Mouse (Mus musculus) megakaryocyte, embryonic 14.5 days (primary cell): ENCODE results near the gene Kansl3. TPM values are rescaled to one million over a fixed set of nuclear protein-coding genes. Genes with fewer than 3 reads are reported as not detected.

Experiments
- H3K27me3 ChIP-seq: replicated peaks from 2 replicates; pipeline ENCODE3; 2012; ENCODE audit warnings: inconsistent platforms
- H3K36me3 ChIP-seq: replicated peaks from 2 replicates; pipeline ENCODE3; 2012; ENCODE audit warnings: low read length, inconsistent platforms, mixed read lengths
- H3K4me1 ChIP-seq: 2 replicates; pipeline ENCODE4 v1.6.1; 2012; ENCODE audit warnings: inconsistent platforms
- H3K4me3 ChIP-seq: replicated peaks from 2 replicates; pipeline ENCODE3; 2012; ENCODE audit warnings: moderate library complexity, mild to moderate bottlenecking, inconsistent platforms
- H3K9me3 ChIP-seq: 2 replicates; pipeline ENCODE4 v1.6.1; 2012; ENCODE audit warnings: inconsistent platforms
- FLI1 ChIP-seq: IDR thresholded peaks from 2 replicates; pipeline ENCODE4 v1.6.1; 2012; ENCODE audit warnings: low read length, inconsistent platforms, mixed read lengths
- GATA1 ChIP-seq: IDR thresholded peaks from 3 replicates; pipeline ENCODE4 v1.6.1; 2012; ENCODE audit warnings: mixed read lengths, low read length, inconsistent platforms, borderline replicate concordance
- polyA plus RNA-seq: library from polyadenylated mRNA; stranded (reverse); fragments of >175 nt; gene quantifications from 2 replicates; pipeline ENCODE4 v1.2.3, GENCODE M21; 2012; ENCODE audit warnings: low replicate concordance; ENCODE audit not compliant: insufficient read depth

Kansl3 gene
- polyA plus RNA-seq, 1 experiment: 5.8 TPM

- Histone ChIP-seq H3K27me3 (peaks cover 89% of the 10 kb centered on the region), H3K9me3 (peaks cover 2% of the 10 kb centered on the region; the same call in 1 of the 2 replicates), H3K36me3 (no peaks in the 10 kb centered on the region), H3K4me1 (peaks cover 36% of the 10 kb centered on the region), H3K4me3 (no peak overlapping the region)
- no peak for TF ChIP-seq FLI1
- TF ChIP-seq GATA1: no peak
Observed at GRCm38 (mm10) chr1:36306120-36306519, 62.9 kb downstream of the Kansl3 start.

- Histone ChIP-seq H3K36me3 (no peaks in the 10 kb centered on the region), H3K27me3 (peaks cover 90% of the 10 kb centered on the region), H3K9me3 (no peaks in the 10 kb centered on the region), H3K4me3 (no peak overlapping the region), H3K4me1 (peaks cover 33% of the 10 kb centered on the region)
- TF ChIP-seq FLI1 (no peak), GATA1 (no peak)
Observed at GRCm38 (mm10) chr1:36304764-36305163, 64.2 kb downstream of the Kansl3 start.

GRCm38 (mm10) chr1:36303381-36304320 lies 65.3 kb downstream of the Kansl3 start:
- Histone ChIP-seq H3K4me1 (peaks cover 22% of the 10 kb centered on the region), H3K36me3 (no peaks in the 10 kb centered on the region), H3K4me3 (peak overlapping the region; percentile 75), H3K9me3 (no peaks in the 10 kb centered on the region), H3K27me3 (peaks cover 89% of the 10 kb centered on the region)
- TF ChIP-seq GATA1: no peak
- no peak for TF ChIP-seq FLI1

- H3K4me1 ChIP-seq: peaks cover 16% of the 10 kb centered on the region
Observed at GRCm38 (mm10) chr1:36302957-36303356, 66.0 kb downstream of the Kansl3 start.

GRCm38 (mm10) chr1:36302273-36302672 lies 66.7 kb downstream of the Kansl3 start:
- H3K36me3 ChIP-seq: no peaks in the 10 kb centered on the region
- H3K9me3 ChIP-seq: no peaks in the 10 kb centered on the region
- peaks cover 95% of the 10 kb centered on the region for H3K27me3 ChIP-seq
- TF ChIP-seq GATA1 (no peak), FLI1 (no peak)
- no peak overlapping the region for H3K4me3 ChIP-seq
- H3K4me1 ChIP-seq: peaks cover 14% of the 10 kb centered on the region

More at GRCm38 (mm10) chr1:36302957-36303356, 66.0 kb downstream of the Kansl3 start:
- H3K4me3 ChIP-seq: peak overlapping the region; percentile 75
- no peaks in the 10 kb centered on the region for H3K9me3 ChIP-seq
- H3K36me3 ChIP-seq: no peaks in the 10 kb centered on the region
- peaks cover 91% of the 10 kb centered on the region for H3K27me3 ChIP-seq
- TF ChIP-seq GATA1 (no peak), FLI1 (no peak)

- Histone ChIP-seq H3K4me1 (peaks cover 24% of the 10 kb centered on the region), H3K4me3 (no peak overlapping the region), H3K36me3 (no peaks in the 10 kb centered on the region), H3K27me3 (peaks cover 96% of the 10 kb centered on the region), H3K9me3 (peaks cover 1% of the 10 kb centered on the region; the same call in 1 of the 2 replicates)
- TF ChIP-seq FLI1: no peak
Observed at GRCm38 (mm10) chr1:36300486-36300885, 68.5 kb downstream of the Kansl3 start.

GRCm38 (mm10) chr1:36299676-36300075 lies 69.3 kb downstream of the Kansl3 start:
- Histone ChIP-seq H3K4me3 (no peak overlapping the region), H3K9me3 (peaks cover 9% of the 10 kb centered on the region), H3K4me1 (peaks cover 25% of the 10 kb centered on the region), H3K27me3 (peaks cover 96% of the 10 kb centered on the region), H3K36me3 (no peaks in the 10 kb centered on the region)
- TF ChIP-seq GATA1 (no peak), FLI1 (no peak)

GRCm38 (mm10) chr1:36299126-36299525 lies 69.9 kb downstream of the Kansl3 start:
- Histone ChIP-seq H3K4me3 (no peak overlapping the region), H3K27me3 (peaks cover 96% of the 10 kb centered on the region), H3K9me3 (peaks cover 15% of the 10 kb centered on the region), H3K4me1 (peaks cover 30% of the 10 kb centered on the region), H3K36me3 (no peaks in the 10 kb centered on the region)
- TF ChIP-seq FLI1 (no peak), GATA1 (no peak)

- Histone ChIP-seq H3K9me3 (peaks cover 17% of the 10 kb centered on the region), H3K27me3 (peaks cover 96% of the 10 kb centered on the region), H3K4me1 (peaks cover 27% of the 10 kb centered on the region), H3K36me3 (no peaks in the 10 kb centered on the region), H3K4me3 (no peak overlapping the region)
- TF ChIP-seq GATA1: no peak
- TF ChIP-seq FLI1: no peak
Observed at GRCm38 (mm10) chr1:36298107-36298506, 70.9 kb downstream of the Kansl3 start.

GRCm38 (mm10) chr1:36296466-36297149 lies 72.4 kb downstream of the Kansl3 start:
- TF ChIP-seq FLI1 (no peak), GATA1 (no peak)
- Histone ChIP-seq H3K4me1 (peaks cover 25% of the 10 kb centered on the region), H3K4me3 (peak overlapping the region; percentile 51), H3K9me3 (peaks cover 17% of the 10 kb centered on the region), H3K36me3 (no peaks in the 10 kb centered on the region), H3K27me3 (peaks cover 89% of the 10 kb centered on the region)
